Mouse (Mus musculus) erythroblast, embryonic 14.5 days (primary cell): ENCODE data around the gene Sh3kbp1.

Experiments
- GATA1 ChIP-seq: IDR thresholded peaks from 2 replicates; pipeline ENCODE4 v1.6.1; 2012; ENCODE audit warnings: low read length, inconsistent platforms, mixed read lengths
- TAL1 ChIP-seq: IDR thresholded peaks from 3 replicates; pipeline ENCODE4 v1.6.1; 2012; ENCODE audit warnings: low read length, inconsistent platforms, mixed read lengths

GRCm38 (mm10) chrX:159751834-159752233 is 124.8 kb downstream of the Sh3kbp1 start:
- TF ChIP-seq TAL1: no peak
- no peak for TF ChIP-seq GATA1
